Mouse (Mus musculus) ES-E14 (cell line): ENCODE measurements at regions not wholly inside any gene's neighbourhood (a gene's known extent, or its start where the extent isn't known, plus 50 kb on each side); places are given as distances from the start of the nearest gene placed in this dataset.

Experiments used
- DNase-seq: peaks from one replicate; pipeline ENCODE4 v3.0.0-alpha.2; 2013; ENCODE audit warnings: low read depth, low spot score
- H3K27ac ChIP-seq: 2 replicates; pipeline ENCODE4 v1.5.1; 2012; ENCODE audit warnings: low read depth, mild to moderate bottlenecking, low read length, moderate library complexity, mixed read lengths; ENCODE audit not compliant: poor library complexity, insufficient read depth, severe bottlenecking
- H3K36me3 ChIP-seq: 2 replicates; pipeline ENCODE4 v1.6.1; 2012; ENCODE audit warnings: mild to moderate bottlenecking, low read length, moderate library complexity, mixed read lengths; ENCODE audit not compliant: control insufficient read depth, poor library complexity, insufficient read depth, severe bottlenecking
- H3K4me1 ChIP-seq, 2 experiments: fragments of 150-350 bp in 1 of 2; sonication (generic) in 1 of 2; 2 replicates each; pipeline ENCODE4 v1.6.1; 2012; ENCODE audit warnings: low read length in 2 of 2, mild to moderate bottlenecking in 1 of 2, mixed read lengths in 1 of 2; ENCODE audit not compliant: control insufficient read depth in 2 of 2, insufficient read depth in 2 of 2, poor library complexity in 1 of 2
- H3K4me3 ChIP-seq, 2 experiments: fragments of 150-350 bp in 1 of 2; sonication (generic) in 1 of 2; 2 replicates each; pipeline ENCODE4 v1.5.1; 2012; ENCODE audit warnings: low read length in 2 of 2, low read depth in 1 of 2, mild to moderate bottlenecking in 1 of 2, mixed read lengths in 1 of 2; ENCODE audit not compliant: insufficient read depth in 1 of 2, poor library complexity in 1 of 2, severe bottlenecking in 1 of 2
- H3K9ac ChIP-seq: 2 replicates; pipeline ENCODE4 v1.6.1; 2012; ENCODE audit warnings: low read depth, mild to moderate bottlenecking, low read length, mixed read lengths; ENCODE audit not compliant: poor library complexity, insufficient read depth, severe bottlenecking
- H3K9me3 ChIP-seq: fragments of 150-350 bp; sonication (generic); 2 replicates; pipeline ENCODE4 v1.6.1; 2012; ENCODE audit warnings: low read depth, mild to moderate bottlenecking, low read length; ENCODE audit not compliant: control insufficient read depth, insufficient read depth
- CHD2 ChIP-seq: IDR thresholded peaks from 2 replicates; pipeline ENCODE4 v1.6.1; 2014; ENCODE audit warnings: mild to moderate bottlenecking, low read depth, low read length, inconsistent platforms
- HCFC1 ChIP-seq: IDR thresholded peaks from 2 replicates; pipeline ENCODE4 v1.6.1; 2012; ENCODE audit warnings: low read length, inconsistent platforms, borderline replicate concordance; ENCODE audit not compliant: insufficient read depth
- MAFK ChIP-seq: IDR thresholded peaks from 2 replicates; pipeline ENCODE4 v1.6.1; 2014; ENCODE audit warnings: mild to moderate bottlenecking, low read depth, low read length, inconsistent platforms; ENCODE audit not compliant: insufficient read depth
- ZC3H11A ChIP-seq: IDR thresholded peaks from 2 replicates; pipeline ENCODE4 v1.6.1; 2012; ENCODE audit warnings: low read depth, mild to moderate bottlenecking, inconsistent platforms, low read length, borderline replicate concordance
- ZNF384 ChIP-seq: IDR thresholded peaks from 2 replicates; pipeline ENCODE4 v1.6.1; 2012; ENCODE audit warnings: low read depth, low read length, inconsistent platforms
- in situ Hi-C, 2 experiments: fragments of 600-800 bp; cut with MboI; formaldehyde crosslinking; loops; one replicate each; pipeline ENCODE4 v1.15.1; 2025; ENCODE audit warnings: low sequenced_read_pairs in 2 of 2, inconsistent platforms in 1 of 2; ENCODE audit not compliant: unreplicated experiment in 2 of 2

- H3K4me1 ChIP-seq: no peaks in the 10 kb centered on the region
- H3K27ac ChIP-seq: no peak overlapping the region
- no peak overlapping the region for H3K9ac ChIP-seq
- H3K36me3 ChIP-seq: no peaks in the 10 kb centered on the region
- DNase-seq: no peak
- TF ChIP-seq ZNF384 (no peak), CHD2 (no peak), ZC3H11A (no peak)
- in situ Hi-C loops: no loop called here
- H3K4me3 ChIP-seq: no peak overlapping the region
- H3K9me3 ChIP-seq: no peaks in the 10 kb centered on the region
These were observed 204.7 kb upstream of the Pclo start for GRCm38 (mm10) chr5:14309981-14310380.

GRCm38 (mm10) chr5:14311729-14312128, 203.0 kb upstream of the Pclo start:
- no peaks in the 10 kb centered on the region for H3K4me1 ChIP-seq
- no peak for DNase-seq
- no peak overlapping the region for H3K9ac ChIP-seq
- H3K36me3 ChIP-seq: no peaks in the 10 kb centered on the region
- no peak overlapping the region for H3K4me3 ChIP-seq
- no peaks in the 10 kb centered on the region for H3K9me3 ChIP-seq
- no peak overlapping the region for H3K27ac ChIP-seq
- no peak for TF ChIP-seq ZC3H11A
- no peak for TF ChIP-seq CHD2
- TF ChIP-seq MAFK: no peak
- TF ChIP-seq ZNF384: no peak
- TF ChIP-seq HCFC1: no peak
- in situ Hi-C loops: no loop called here

- H3K9me3 ChIP-seq: no peaks in the 10 kb centered on the region
- in situ Hi-C loops: no loop called here
- no peak for DNase-seq
- H3K36me3 ChIP-seq: no peaks in the 10 kb centered on the region
- H3K4me3 ChIP-seq: no peak overlapping the region
- H3K27ac ChIP-seq: no peak overlapping the region
- no peaks in the 10 kb centered on the region for H3K4me1 ChIP-seq
- TF ChIP-seq MAFK: no peak
- TF ChIP-seq HCFC1: no peak
- TF ChIP-seq ZC3H11A: no peak
- H3K9ac ChIP-seq: no peak overlapping the region
These were observed 194.5 kb upstream of the Pclo start for GRCm38 (mm10) chr5:14320216-14320615.

GRCm38 (mm10) chr5:14322000-14322399, 192.7 kb upstream of the Pclo start:
- H3K36me3 ChIP-seq: no peaks in the 10 kb centered on the region
- no peaks in the 10 kb centered on the region for H3K4me1 ChIP-seq
- H3K9ac ChIP-seq: no peak overlapping the region
- no peak overlapping the region for H3K27ac ChIP-seq
- no peaks in the 10 kb centered on the region for H3K9me3 ChIP-seq
- in situ Hi-C loops: no loop called here
- no peak for DNase-seq
- H3K4me3 ChIP-seq: no peak overlapping the region
- TF ChIP-seq ZNF384 (no peak), MAFK (no peak), ZC3H11A (no peak), HCFC1 (no peak), CHD2 (no peak)

GRCm38 (mm10) chr5:14360446-14360845, 154.3 kb upstream of the Pclo start:
- no peak for DNase-seq
- no peak for TF ChIP-seq ZC3H11A
- TF ChIP-seq MAFK: no peak
- no peak for TF ChIP-seq CHD2
- no peak for TF ChIP-seq ZNF384
- TF ChIP-seq HCFC1: no peak
- Histone ChIP-seq H3K36me3 (no peaks in the 10 kb centered on the region), H3K4me1 (no peaks in the 10 kb centered on the region), H3K27ac (no peak overlapping the region), H3K9ac (no peak overlapping the region), H3K9me3 (no peaks in the 10 kb centered on the region), H3K4me3 (no peak overlapping the region)
- in situ Hi-C loops: no loop called here
